In the genomic region with DNA sequence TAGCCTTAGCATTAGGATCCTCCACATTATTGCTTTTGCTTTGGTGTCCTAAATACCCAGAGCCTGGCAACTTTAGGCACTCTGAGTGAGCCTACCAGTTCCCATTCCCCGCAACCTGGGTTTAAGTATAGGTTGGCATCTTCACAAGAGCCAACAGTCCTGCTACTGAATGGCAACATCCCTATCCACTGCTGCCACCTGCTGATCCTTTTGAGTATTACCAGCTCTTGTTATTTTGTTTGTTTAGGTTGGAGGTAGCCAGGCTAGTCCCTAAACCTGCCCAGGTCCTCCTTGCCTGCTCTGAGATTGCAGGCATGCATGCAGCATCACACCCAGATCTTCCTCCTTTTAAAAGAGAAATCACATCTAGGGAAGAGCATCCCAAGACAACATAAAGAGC, we compare ENCODE assay signal across 8 mouse cellular contexts. TPM values are rescaled to one million over a fixed set of nuclear protein-coding genes. Genes with fewer than 3 reads are reported as not detected.
DNase-seq lines count a peak whose midpoint lies in the region; ATAC-seq and TF ChIP-seq lines count a peak whose summit lies in the region.
"Not testable (repeated sequence)": the region's sequence is repeated elsewhere in the genome, so short reads cannot be mapped to it uniquely, and the experiment has no call there.
"Had no signal": no experiment of that assay in that cellular context is flagged by ENCODE, and none has a peak within 500 bp of the region (broad histone marks: within the 10 kb centered on the region; RNA-seq: fewer than 3 reads in every experiment).

No protein-coding gene starts in this region.

- WGBS in heart, adult 2 months, result 10% methylated on average over 1 of the region's 1 CpGs
- WGBS in midbrain, embryonic 11.5 days, result 43% methylated on average over 1 of the region's 1 CpGs

- not testable (repeated sequence) for H3K27me3 ChIP-seq in heart, adult 2 months (ENCODE audit: control insufficient read depth, insufficient read depth, low read length); midbrain, embryonic 11.5 days (ENCODE audit: control insufficient read depth, insufficient read depth, low read length)

- not testable (repeated sequence) for H3K4me2 ChIP-seq in midbrain, embryonic 11.5 days

- TF ChIP-seq POLR2A in heart, adult 2 months (IDR thresholded peaks at IDR 0.05; ENCODE audit: insufficient read depth, low read depth, low read length), result not testable (repeated sequence)

- not testable (repeated sequence) for H3K36me3 ChIP-seq in heart, adult 2 months (ENCODE audit: control insufficient read depth, insufficient read depth, low read length); midbrain, embryonic 11.5 days (ENCODE audit: control insufficient read depth, insufficient read depth, low read length)

- TF ChIP-seq CTCF in heart, adult 2 months (IDR thresholded peaks at IDR 0.05), result peak; percentile 89

- peak; percentile 59 for ATAC-seq in midbrain, embryonic 11.5 days (ENCODE audit: low FRiP score)

- H3K9ac ChIP-seq in heart, adult 2 months (ENCODE audit: low read depth, low read length); midbrain, embryonic 11.5 days (ENCODE audit: low read length): not testable (repeated sequence)

- DNase-seq in adrenal gland, adult (ENCODE audit: inconsistent age in 2 of 2, low spot score in 1 of 2), result peak; percentile 63 to 96
- DNase-seq in embryo, embryonic 11 days, result peak; percentile 32
- DNase-seq in heart, adult 2 months, result peak; percentile 51 to 60
- peak; percentile 81 to 87 for DNase-seq in kidney, adult 8-10 months
- DNase-seq in left cerebral cortex, postnatal 25 days (ENCODE audit: low spot score in 2 of 2), result peak; percentile 88 to 94
- DNase-seq in midbrain, embryonic 11.5 days (ENCODE audit: low spot score, missing footprints), result peak; percentile 87
- DNase-seq in right cerebral cortex, postnatal 4 days, result peak; percentile 74

- intact Hi-C loops in heart, adult 2 months (cut with DNase I), result loop anchor here (2.0 kb wide), 2 partner anchors 33 to 71 kb away; no protein-coding TSS in a partner anchor
- intact Hi-C loops in left cerebral cortex, postnatal 25 days (cut with DNase I), result loop anchor here (2.0 to 10.0 kb wide), 2 partner anchors 71 to 1157 kb away; partner anchors contain the start of gene Chd8

- H3K9me3 ChIP-seq in midbrain, embryonic 11.5 days (ENCODE audit: control insufficient read depth, low read length), result not testable (repeated sequence)

- H3K79me2 ChIP-seq in heart, adult 2 months (replicated peaks; ENCODE audit: control insufficient read depth, insufficient read depth, low read length), result not testable (repeated sequence)

- not testable (repeated sequence) for TF ChIP-seq EP300 in heart, adult 2 months (IDR thresholded peaks at IDR 0.05; ENCODE audit: insufficient read depth, low read depth, low read length)

- not testable (repeated sequence) for H3K4me3 ChIP-seq in heart, adult 2 months; midbrain, embryonic 11.5 days (ENCODE audit: low read depth, low read length)

- H3K27ac ChIP-seq in heart, adult 2 months; midbrain, embryonic 11.5 days (ENCODE audit: low read depth, low read length): not testable (repeated sequence)

- not testable (repeated sequence) for H3K4me1 ChIP-seq in heart, adult 2 months (ENCODE audit: control insufficient read depth, insufficient read depth, low read length); midbrain, embryonic 11.5 days (ENCODE audit: control insufficient read depth, insufficient read depth, low read length)

RNA-seq across cellular contexts. Expression of gene Ang, which starts 7.3 kb away (rescaled TPM):
- total RNA-seq in heart, adult 2 months (2021), result 10 to 100 TPM in 1 of 2 experiments, 1 to 10 TPM in 1; 5.6 to 10.2 TPM
- 10.8 and 12.1 TPM in 2 replicates for polyA plus RNA-seq in heart, adult 2 months (2012; rRNA removed)
- 1 to 10 TPM; 6.3 to 6.4 TPM for total RNA-seq in left cerebral cortex, postnatal 25 days (2021)
- polyA plus RNA-seq in midbrain, embryonic 11.5 days (2014; fragmentation: Nextera tagmentation; extraction: Ambion mirVana), result 1.5 and 2.4 TPM in 2 replicates

RNA-seq across cellular contexts. Expression of gene Rnase4, which starts 7.4 kb away (rescaled TPM):
- 10 to 100 TPM; 47.9 to 59.6 TPM for total RNA-seq in heart, adult 2 months (2021)
- polyA plus RNA-seq in heart, adult 2 months (2012; rRNA removed), result 90.9 and 123 TPM in 2 replicates
- 10 to 100 TPM; 20.5 to 21.8 TPM for total RNA-seq in left cerebral cortex, postnatal 25 days (2021)
- polyA plus RNA-seq in midbrain, embryonic 11.5 days (2014; fragmentation: Nextera tagmentation; extraction: Ambion mirVana), result 12.3 and 14.9 TPM in 2 replicates

RNA-seq across cellular contexts. Expression of gene Eddm3b, which starts 15.9 kb away (rescaled TPM):
- total RNA-seq in heart, adult 2 months (2021), result not detected
- polyA plus RNA-seq in heart, adult 2 months (2012; rRNA removed), result not detected in 2 replicates
- not detected for total RNA-seq in left cerebral cortex, postnatal 25 days (2021)
- not detected in 2 replicates for polyA plus RNA-seq in midbrain, embryonic 11.5 days (2014; fragmentation: Nextera tagmentation; extraction: Ambion mirVana)
- polyA plus RNA-seq: embryonic facial prominence, embryonic 15.5 days had no signal

RNA-seq across cellular contexts. Expression of gene Olfr750, which starts 24.1 kb away (rescaled TPM):
- total RNA-seq in heart, adult 2 months (2021), result not detected
- polyA plus RNA-seq in heart, adult 2 months (2012; rRNA removed), result not detected in 2 replicates
- not detected for total RNA-seq in left cerebral cortex, postnatal 25 days (2021)
- not detected in 2 replicates for polyA plus RNA-seq in midbrain, embryonic 11.5 days (2014; fragmentation: Nextera tagmentation; extraction: Ambion mirVana)
- polyA plus RNA-seq: embryonic facial prominence, embryonic 15.5 days had no signal

RNA-seq across cellular contexts. Expression of gene Rnase6, which starts 25.4 kb away (rescaled TPM):
- under 1 TPM; 0.25 to 0.78 TPM for total RNA-seq in heart, adult 2 months (2021)
- polyA plus RNA-seq in heart, adult 2 months (2012; rRNA removed), result 1.9 and 3.5 TPM in 2 replicates
- total RNA-seq in left cerebral cortex, postnatal 25 days (2021), result under 1 TPM in 1 of 2 experiments, not detected in 1; 0.32 TPM
- 0.12 TPM in 1 of 2 replicates, not detected in the other for polyA plus RNA-seq in midbrain, embryonic 11.5 days (2014; fragmentation: Nextera tagmentation; extraction: Ambion mirVana)

Comparison
In these comparisons a context has a peak if more than half of its experiments do, and no peak if none do; other contexts are left out.
1. DNase-seq: peak in every context shown above with its lines; median percentile 91 in left cerebral cortex, postnatal 25 days; 87 in midbrain, embryonic 11.5 days; 84 in kidney, adult 8-10 months; 80 in adrenal gland, adult; 74 in right cerebral cortex, postnatal 4 days; 56 in heart, adult 2 months; 32 in embryo, embryonic 11 days.